In genomic region chr9:20609831-20610464, GRCm38 (mm10) we compare ENCODE assay signal across 1 mouse cellular context.
TF ChIP-seq lines count a peak whose summit lies in the region.

No protein-coding gene starts in this region.

TF ChIP-seq in MEL, 35 proteins besides CTCF, POLR2A, EP300 and RAD21:
- TF ChIP-seq USF2 (IDR thresholded peaks at IDR 0.05; ENCODE audit: borderline replicate concordance in 1 of 2, insufficient read depth in 1 of 2, low read depth in 1 of 2, low read length in 2 of 2) (no peak), ETS1 (IDR thresholded peaks at IDR 0.05; ENCODE audit: low read depth, low read length) (no peak), ZNF384 (IDR thresholded peaks at IDR 0.05; ENCODE audit: low read depth, low read length) (no peak), JUND (IDR thresholded peaks at IDR 0.05; ENCODE audit: low read depth, low read length) (0 out of 2 replicates have a peak, but pooled peaks have one; percentile 41), GABPA (IDR thresholded peaks at IDR 0.05; ENCODE audit: low read depth, low read length) (no peak), MYC (IDR thresholded peaks at IDR 0.05; ENCODE audit: low read depth, low read length) (no peak), ELF1 (IDR thresholded peaks at IDR 0.05; ENCODE audit: low read depth, low read length) (no peak), NRF1 (IDR thresholded peaks at IDR 0.05; ENCODE audit: insufficient read depth, low read depth, low read length, poor library complexity, severe bottlenecking) (no peak), MAFK (IDR thresholded peaks at IDR 0.05; ENCODE audit: borderline replicate concordance, low read depth, low read length) (no peak), TCF12 (IDR thresholded peaks at IDR 0.05; ENCODE audit: low read depth, low read length) (no peak), HCFC1 (IDR thresholded peaks at IDR 0.05; ENCODE audit: low read depth, low read length) (no peak), SIN3A (IDR thresholded peaks at IDR 0.05; ENCODE audit: low read length) (0 out of 2 replicates have a peak, but pooled peaks have one; percentile 17), POLR2AphosphoS2 (IDR thresholded peaks at IDR 0.05; ENCODE audit: low read length) (no peak), RCOR1 (IDR thresholded peaks at IDR 0.05; ENCODE audit: low read depth, low read length) (0 out of 2 replicates have a peak, but pooled peaks have one; percentile 14), GATA1 (IDR thresholded peaks at IDR 0.05; ENCODE audit: low read depth, low read length) (no peak), SMC3 (IDR thresholded peaks at IDR 0.05; ENCODE audit: low read depth, low read length) (peak; percentile 43), ZC3H11A (IDR thresholded peaks at IDR 0.05; ENCODE audit: low read depth, low read length) (peak; percentile 18; the same call in 1 of the 2 replicates)
